Comparison of ENCODE assay signal across 8 mouse cellular contexts in the genomic region with DNA sequence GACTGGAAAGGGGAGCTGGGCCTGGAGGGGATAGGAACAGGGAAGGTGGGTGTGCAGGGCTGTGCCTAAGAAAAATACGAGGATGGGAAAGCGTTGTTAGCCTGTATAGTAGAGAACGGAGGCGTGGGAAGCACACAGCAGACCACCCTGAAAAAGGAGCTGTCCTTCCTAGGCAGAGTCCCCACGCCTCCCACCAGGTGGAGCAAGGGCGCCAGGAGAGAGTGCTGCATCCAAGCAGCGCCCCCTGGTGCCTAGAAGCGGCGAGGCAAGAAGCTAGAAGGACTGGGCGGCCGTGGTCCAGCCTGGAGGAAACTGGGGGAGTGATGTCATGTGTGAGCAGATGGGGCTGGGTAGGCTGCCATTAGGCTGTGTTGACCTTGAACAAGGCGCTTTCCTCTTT.
DNase-seq lines count a peak whose midpoint lies in the region; ATAC-seq and TF ChIP-seq lines count a peak whose summit lies in the region.

No protein-coding gene starts in this region.

- no peaks in the 10 kb centered on the region for H3K36me3 ChIP-seq in ES-E14 (ENCODE audit: control insufficient read depth, insufficient read depth, low read length, poor library complexity, severe bottlenecking)
- H3K36me3 ChIP-seq in forebrain, embryonic 15.5 days = no peaks in the 10 kb centered on the region
- H3K36me3 ChIP-seq in neural tube, embryonic 14.5 days (ENCODE audit: control insufficient read depth, insufficient read depth, low read length) = no peaks in the 10 kb centered on the region

- no peak overlapping the region for H3K27ac ChIP-seq in ES-E14 (ENCODE audit: insufficient read depth, low read depth, low read length, poor library complexity, severe bottlenecking)
- 0 out of 2 replicates have a peak overlapping the region, but pooled peaks have one; percentile 12 for H3K27ac ChIP-seq in forebrain, embryonic 15.5 days (replicated peaks)
- H3K27ac ChIP-seq in neural tube, embryonic 14.5 days (ENCODE audit: low read depth, low read length) = peak overlapping the region; percentile 64

- H3K4me1 ChIP-seq in ES-E14 (ENCODE audit: control insufficient read depth in 2 of 2, insufficient read depth in 2 of 2, low read length in 2 of 2, poor library complexity in 1 of 2) = peaks cover 0 to 6% of the 10 kb centered on the region in 2 experiments; a peak in 2 of 4 replicates
- peaks cover 25% of the 10 kb centered on the region for H3K4me1 ChIP-seq in forebrain, embryonic 15.5 days
- H3K4me1 ChIP-seq in neural tube, embryonic 14.5 days (ENCODE audit: control insufficient read depth, insufficient read depth, low read length) = peaks cover 8% of the 10 kb centered on the region; the same call in 1 of the 2 replicates

- 2% methylated on average over 12 of the region's 12 CpGs for WGBS in forebrain, embryonic 15.5 days
- 1% methylated on average over 12 of the region's 12 CpGs for WGBS in neural tube, embryonic 14.5 days

- peak overlapping the region; percentile 83 for H3K4me2 ChIP-seq in forebrain, embryonic 15.5 days (replicated peaks)
- peak overlapping the region; percentile 99 for H3K4me2 ChIP-seq in neural tube, embryonic 14.5 days (ENCODE audit: low read depth, low read length)

- DNase-seq in ES-E14 (ENCODE audit: low read depth, low spot score) = peak; percentile 89
- DNase-seq in cerebellum, adult 11-12 months = peak; percentile 91
- peak; percentile 85 for DNase-seq in heart, postnatal 25 days (ENCODE audit: low spot score)
- DNase-seq in layer of hippocampus, adult 18-20 months (ENCODE audit: low spot score in 2 of 2) = peak; percentile 83 to 91
- peak; percentile 88 to 92 for DNase-seq in lung, adult 18-20 months
- DNase-seq in testis, postnatal 10 days (ENCODE audit: low spot score) = peak; percentile 97

- no peak overlapping the region for H3K9ac ChIP-seq in ES-E14 (ENCODE audit: insufficient read depth, low read depth, low read length, poor library complexity, severe bottlenecking)
- 0 out of 2 replicates have a peak overlapping the region, but pooled peaks have one; percentile 69 for H3K9ac ChIP-seq in forebrain, embryonic 15.5 days (replicated peaks)
- H3K9ac ChIP-seq in neural tube, embryonic 14.5 days (replicated peaks; ENCODE audit: low read depth, low read length) = peak overlapping the region; percentile 96

- no peaks in the 10 kb centered on the region for H3K27me3 ChIP-seq in forebrain, embryonic 15.5 days
- no peaks in the 10 kb centered on the region for H3K27me3 ChIP-seq in neural tube, embryonic 14.5 days (ENCODE audit: control insufficient read depth, insufficient read depth, low read length)

- in situ Hi-C loops in ES-E14 (cut with MboI; ENCODE audit: low sequenced_read_pairs in 2 of 2, unreplicated experiment in 2 of 2) = no loop called here

- intact Hi-C loops in heart, postnatal 25 days (cut with DNase I) = loop anchor here (5.0 kb wide), 2 partner anchors 400 to 545 kb away; no protein-coding TSS in a partner anchor

- H3K9me3 ChIP-seq in ES-E14 (ENCODE audit: control insufficient read depth, insufficient read depth, low read depth, low read length) = no peaks in the 10 kb centered on the region
- H3K9me3 ChIP-seq in forebrain, embryonic 15.5 days = no peaks in the 10 kb centered on the region
- no peaks in the 10 kb centered on the region for H3K9me3 ChIP-seq in neural tube, embryonic 14.5 days (ENCODE audit: control insufficient read depth, low read length)

- peak; percentile 85 for ATAC-seq in forebrain, embryonic 15.5 days (replicated peaks)
- ATAC-seq in neural tube, embryonic 14.5 days (ENCODE audit: low read depth) = peak; percentile 85

- H3K4me3 ChIP-seq in ES-E14 (ENCODE audit: insufficient read depth in 1 of 2, low read depth in 1 of 2, low read length in 2 of 2, poor library complexity in 1 of 2, severe bottlenecking in 1 of 2) = peak overlapping the region; percentile 75 to 80; a peak in 3 of 4 replicates
- peak overlapping the region; percentile 58 for H3K4me3 ChIP-seq in forebrain, embryonic 15.5 days
- H3K4me3 ChIP-seq in neural tube, embryonic 14.5 days (ENCODE audit: low read depth, low read length) = peak overlapping the region; percentile 82

TF ChIP-seq in ES-E14, 5 proteins besides CTCF, POLR2A, EP300 and RAD21:
- TF ChIP-seq ZNF384 (IDR thresholded peaks at IDR 0.05; ENCODE audit: low read depth, low read length) (peak; percentile 55; the same call in 1 of the 2 replicates), ZC3H11A (IDR thresholded peaks at IDR 0.05; ENCODE audit: borderline replicate concordance, low read depth, low read length) (peak; percentile 71), MAFK (IDR thresholded peaks at IDR 0.05; ENCODE audit: insufficient read depth, low read depth, low read length) (no peak), CHD2 (IDR thresholded peaks at IDR 0.05; ENCODE audit: low read depth, low read length) (no peak), HCFC1 (IDR thresholded peaks at IDR 0.05; ENCODE audit: borderline replicate concordance, insufficient read depth, low read length) (0 out of 2 replicates have a peak, but pooled peaks have one; percentile 40)
